Mouse (Mus musculus): ENCODE data around the gene Rai14.

Rai14 gene

GRCm38 (mm10) chr15:10645101-10645500 is 69.3 kb downstream of the Rai14 start:
- no peak for DNase-seq

DNA sequence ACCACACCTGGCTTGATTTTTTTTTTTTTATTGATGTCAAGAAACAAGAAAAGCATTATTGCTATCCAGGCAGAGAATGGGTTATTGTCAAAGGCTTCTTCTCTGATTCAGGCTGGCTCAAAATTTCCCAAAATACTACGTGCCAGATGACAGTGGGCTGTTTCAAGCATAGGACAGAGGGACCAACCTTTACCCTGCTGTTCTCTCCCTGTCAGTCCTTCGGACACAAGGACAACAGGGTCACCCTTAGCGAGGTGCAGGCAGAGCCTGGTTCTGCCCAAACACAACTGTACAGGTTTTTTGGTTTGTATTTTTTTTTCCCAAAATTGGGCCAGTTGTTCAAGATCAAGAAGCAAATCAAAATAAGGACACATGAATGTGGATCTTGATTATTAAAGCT is 70.6 kb downstream of the Rai14 start:
- DNase-seq: no peak

DNA sequence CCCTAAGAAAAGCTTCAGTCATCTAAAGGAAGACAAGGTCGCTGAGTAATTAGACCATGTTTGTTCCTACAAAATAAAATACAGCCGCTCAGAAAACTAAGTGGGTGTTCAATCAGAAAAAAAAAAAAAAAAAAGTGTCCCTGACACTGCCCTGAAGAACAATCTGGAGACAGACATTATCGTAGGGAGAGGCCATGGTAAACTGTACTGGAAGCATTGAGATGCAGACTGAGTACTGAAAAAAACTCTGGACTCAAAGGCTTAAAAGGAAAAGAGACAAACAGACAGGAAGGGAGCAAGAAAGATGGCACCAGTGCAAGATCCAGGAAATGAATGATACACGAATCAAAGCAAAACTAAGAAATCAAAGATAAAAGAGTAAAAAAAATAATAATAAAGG is 71.2 kb downstream of the Rai14 start:
- no peak for DNase-seq

DNA sequence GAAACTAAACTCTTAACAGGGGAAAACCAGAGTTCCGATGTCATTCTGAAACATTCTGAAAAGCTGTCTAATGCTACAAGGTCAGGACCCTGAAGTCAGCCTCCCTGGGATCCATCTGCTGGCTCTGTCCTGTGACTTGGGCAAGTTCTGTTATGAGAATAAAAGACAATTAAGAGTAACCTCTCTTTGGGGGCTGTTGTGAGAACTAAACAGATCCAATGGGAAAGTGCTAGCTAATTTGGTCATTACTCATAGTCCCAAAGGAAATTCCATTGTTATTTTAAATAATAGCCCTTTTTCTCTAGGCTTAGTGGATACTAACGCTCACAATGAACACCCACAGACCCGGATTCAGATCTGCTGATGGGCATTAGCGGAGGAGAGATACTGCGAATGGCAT is 72.0 kb downstream of the Rai14 start:
- no peak for DNase-seq

GRCm38 (mm10) chr15:10640721-10641120 is 73.7 kb downstream of the Rai14 start:
- no peak for DNase-seq

DNA sequence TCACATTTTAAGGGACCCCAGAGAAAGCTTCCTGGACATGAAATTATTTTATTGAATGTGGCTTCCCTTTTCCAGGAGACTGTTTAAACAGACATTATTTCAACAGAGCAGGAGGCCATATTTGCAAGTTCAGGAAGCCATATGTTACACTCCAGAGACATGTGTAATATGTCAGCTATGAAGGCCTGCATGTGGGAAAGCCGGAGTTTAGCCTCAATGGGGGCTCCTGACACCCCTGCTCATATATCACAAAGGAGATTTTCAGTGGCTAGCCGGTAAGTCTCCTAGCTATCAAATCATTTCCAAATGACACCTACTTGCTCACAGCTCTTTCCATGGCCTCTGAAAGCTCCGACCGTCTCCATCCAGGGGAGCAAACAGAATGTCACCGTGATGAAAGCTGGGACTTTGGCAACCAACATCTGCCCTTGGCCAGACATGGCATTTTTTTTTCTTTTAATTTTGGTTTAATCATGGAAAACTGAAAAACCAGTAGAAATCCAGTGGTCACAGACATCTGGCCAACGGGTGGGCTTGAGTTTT is 77.1 kb downstream of the Rai14 start:
- no peak for DNase-seq

GRCm38 (mm10) chr15:10636844-10637243 is 77.6 kb downstream of the Rai14 start:
- DNase-seq: no peak

DNA sequence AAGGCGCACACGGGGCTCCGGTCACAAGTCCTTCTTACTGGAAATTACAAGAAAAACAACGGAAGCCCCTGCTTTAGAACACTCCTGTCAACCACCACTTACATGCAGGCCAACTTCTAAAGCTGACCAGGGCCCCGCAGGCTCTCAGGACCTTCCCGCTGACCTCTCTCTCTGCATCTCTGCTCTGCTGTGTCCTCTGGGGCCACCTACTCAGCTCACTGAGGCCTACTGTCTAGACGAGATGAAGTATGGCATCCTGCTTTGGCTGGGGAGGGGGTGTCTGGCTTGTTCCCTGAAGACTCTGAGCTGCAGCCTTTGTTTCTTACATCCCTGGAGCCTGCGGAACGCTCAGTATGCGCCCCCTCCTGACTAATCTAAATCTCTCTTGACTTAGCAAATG is 79.3 kb downstream of the Rai14 start:
- no peak for DNase-seq

GRCm38 (mm10) chr15:10634176-10634575 is 80.2 kb downstream of the Rai14 start:
- no peak for DNase-seq

DNA sequence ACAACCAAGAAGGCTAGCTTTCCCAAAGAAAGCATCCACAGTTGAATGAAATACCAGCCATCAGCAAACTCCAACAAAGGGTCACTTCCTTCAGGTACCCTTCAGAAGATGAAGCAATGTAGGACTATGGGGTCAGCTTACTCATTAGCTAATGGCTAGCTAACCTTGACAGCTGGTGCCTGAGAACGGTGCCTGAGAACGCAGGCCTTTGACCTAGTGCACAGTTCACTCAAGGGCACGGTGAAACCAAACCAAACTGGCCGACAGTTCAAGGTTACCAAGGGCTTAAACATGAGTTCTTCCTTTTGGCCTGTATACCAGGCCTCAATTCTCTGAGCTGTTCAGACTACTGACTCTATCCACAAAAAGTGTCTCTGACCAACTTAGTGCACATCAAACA is 81.0 kb downstream of the Rai14 start:
- DNase-seq: no peak

GRCm38 (mm10) chr15:10632581-10632980 is 81.8 kb downstream of the Rai14 start:
- no peak for DNase-seq

DNA sequence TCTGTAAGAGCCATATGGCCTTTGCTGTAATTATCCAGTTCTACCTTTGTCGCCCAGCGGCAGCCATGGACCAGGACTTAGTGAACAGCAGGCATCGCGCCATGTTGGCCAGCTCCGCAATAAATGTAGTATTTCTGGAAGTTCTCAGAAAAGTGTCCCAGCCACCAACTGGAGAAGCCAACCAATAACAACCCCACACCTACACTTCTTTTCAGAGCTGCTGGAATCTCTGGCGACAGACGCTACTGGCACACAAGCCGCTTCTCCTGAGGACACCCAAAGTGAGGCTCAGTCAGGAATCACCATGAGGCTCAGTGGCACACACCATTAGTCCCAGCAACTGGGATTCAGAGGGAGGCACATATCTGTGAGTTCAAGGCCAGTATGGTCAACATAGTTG is 82.4 kb downstream of the Rai14 start:
- DNase-seq: no peak

DNA sequence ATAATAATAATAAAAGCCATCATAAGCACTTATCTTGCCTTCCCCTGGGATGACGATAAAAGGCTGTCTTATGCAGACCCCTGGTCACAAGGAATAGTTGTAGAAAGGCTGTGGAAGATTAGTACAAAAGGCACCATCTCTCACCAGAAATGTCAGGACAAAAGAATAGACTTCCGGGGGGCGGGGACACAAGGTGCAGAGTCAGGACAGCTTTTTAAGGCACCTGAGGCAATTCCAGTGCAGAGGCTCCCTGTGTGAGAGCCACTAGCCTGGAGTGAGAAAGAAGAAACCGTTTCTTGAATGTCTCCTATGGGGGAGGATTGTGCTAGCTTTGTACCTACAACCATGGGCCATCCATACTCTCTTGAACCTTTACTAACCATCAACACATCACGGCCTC is 82.9 kb downstream of the Rai14 start:
- no peak for DNase-seq

DNA sequence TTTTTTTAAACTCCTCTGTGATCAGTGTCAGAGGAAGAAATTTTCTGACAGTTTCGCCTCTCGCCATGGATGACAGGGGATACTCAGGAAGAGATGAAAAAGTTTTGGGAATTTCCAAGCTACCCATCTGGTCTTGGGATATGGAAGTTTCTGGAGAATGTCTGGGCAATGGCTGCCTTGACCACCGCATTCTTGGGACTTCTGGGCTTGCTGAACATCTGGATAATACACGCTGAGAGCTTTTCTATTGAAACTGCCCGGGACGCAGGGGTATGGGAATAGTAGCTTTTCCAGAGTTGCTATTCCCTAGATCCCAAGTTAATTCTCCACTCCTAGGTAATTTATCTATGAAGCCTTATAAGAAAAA is 85.5 kb downstream of the Rai14 start:
- DNase-seq: no peak

- DNase-seq: no peak
These were observed 86.1 kb downstream of the Rai14 start for GRCm38 (mm10) chr15:10628131-10628979.

DNA sequence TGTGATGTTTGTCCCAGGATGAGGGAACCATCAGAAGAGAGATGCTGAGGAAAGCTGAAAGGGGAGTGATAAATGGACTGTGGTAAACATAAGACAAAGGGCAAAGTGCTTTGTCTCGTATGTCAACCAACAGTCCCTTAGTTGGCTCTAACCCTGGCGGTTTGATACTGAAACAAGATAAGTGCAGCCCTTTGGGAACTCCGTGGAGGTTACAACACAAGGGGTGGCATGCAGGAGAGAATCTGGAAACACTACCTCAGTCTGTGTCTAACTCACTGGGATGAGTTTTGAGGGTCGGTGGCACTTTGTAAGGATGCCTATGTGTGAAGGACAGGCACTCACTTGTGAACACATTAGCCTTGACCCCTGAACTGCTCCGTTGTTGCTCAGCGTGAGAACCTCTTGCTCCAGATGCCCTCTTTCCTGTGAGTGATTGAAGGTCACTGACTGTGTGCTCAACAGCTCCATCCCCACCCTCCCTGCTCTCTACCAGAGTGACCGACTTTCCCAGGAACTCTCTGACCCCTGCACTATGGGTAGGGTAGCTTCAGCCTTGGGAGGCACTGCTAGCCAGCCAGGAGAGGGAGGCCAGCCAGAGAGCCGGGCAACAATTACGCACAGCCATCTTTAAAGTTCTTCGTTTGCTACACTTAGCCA is 90.7 kb downstream of the Rai14 start:
- DNase-seq: no peak

DNA sequence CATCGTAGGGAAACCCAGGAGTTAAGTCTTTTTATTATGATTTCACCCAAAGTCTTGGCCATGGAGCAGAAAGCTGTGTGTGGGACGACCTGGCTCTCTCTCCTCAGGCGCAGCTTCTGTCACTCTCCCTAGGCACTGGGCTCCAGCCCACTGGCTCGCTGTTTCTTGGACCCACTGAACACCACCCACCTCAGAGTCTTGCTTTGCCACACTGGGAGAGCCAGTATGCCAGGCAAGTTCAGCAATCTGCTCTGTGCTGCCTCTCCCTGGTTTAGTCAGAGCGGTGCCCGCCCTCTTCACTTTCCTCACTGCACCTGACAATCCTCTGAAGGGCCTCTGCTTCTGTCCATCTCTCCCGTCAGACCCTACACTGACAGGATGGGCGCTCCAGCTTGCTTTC is 93.2 kb downstream of the Rai14 start:
- peak; percentile 53 for DNase-seq

DNA sequence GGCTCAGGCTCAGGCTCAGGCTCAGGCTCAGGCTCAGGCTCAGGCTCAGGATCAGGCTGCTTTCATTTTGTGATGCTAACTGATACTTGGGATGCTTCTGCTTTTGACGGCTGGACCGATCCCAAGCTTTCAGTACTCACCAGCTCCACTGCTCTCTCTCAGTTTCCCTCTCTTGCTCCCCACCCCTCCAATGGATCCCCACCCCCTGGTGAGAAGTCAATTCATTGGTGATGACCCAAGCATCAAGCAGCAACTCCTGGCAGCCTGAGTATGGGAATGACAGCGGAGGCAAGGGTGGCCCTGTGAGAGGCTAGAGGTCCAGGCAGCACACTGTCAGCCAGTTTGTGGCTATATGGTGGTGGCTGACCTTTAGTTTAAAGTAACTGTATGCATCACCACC is 94.7 kb downstream of the Rai14 start:
- no peak for DNase-seq

DNA sequence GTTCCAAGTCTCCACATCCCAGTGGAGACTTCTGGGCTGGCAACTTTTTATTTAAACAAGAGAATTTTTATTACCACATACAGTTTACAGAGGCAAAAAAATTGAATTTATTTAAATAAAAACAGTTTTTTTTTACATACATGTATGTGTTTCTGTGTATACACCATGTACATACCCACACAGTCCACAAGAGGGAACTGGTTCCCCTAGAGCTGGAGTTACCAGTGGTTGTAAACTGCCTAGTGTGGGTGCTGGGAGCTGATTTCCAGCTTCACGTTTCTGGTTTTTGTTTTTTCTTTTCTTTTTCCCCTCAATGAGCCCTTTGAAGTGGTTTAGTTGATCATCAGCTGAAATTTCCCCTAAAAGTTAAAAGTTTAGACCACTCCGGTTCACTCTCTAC is 96.1 kb downstream of the Rai14 start:
- no peak for DNase-seq

DNA sequence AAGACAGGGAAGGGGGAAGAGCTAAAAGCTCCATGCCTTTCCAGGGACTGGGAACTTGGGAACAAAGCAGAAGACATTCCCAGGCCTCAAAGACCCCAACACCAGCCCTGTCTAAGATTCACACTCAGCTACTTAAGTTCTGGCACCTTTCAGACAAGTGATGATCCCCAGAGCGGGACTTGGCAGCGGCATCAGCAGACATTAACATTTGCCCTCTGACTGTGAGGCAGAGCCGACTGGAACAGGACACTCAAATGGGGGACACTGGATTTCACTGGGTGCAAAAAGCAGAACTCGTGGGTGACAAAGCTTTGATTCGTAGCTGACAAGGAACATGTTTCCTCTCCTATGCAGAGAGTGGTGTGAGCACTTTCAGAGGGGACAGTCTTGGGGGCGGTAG is 98.4 kb downstream of the Rai14 start:
- DNase-seq: no peak

- no peak for DNase-seq
These were observed 103.4 kb downstream of the Rai14 start for GRCm38 (mm10) chr15:10611040-10611439.

DNA sequence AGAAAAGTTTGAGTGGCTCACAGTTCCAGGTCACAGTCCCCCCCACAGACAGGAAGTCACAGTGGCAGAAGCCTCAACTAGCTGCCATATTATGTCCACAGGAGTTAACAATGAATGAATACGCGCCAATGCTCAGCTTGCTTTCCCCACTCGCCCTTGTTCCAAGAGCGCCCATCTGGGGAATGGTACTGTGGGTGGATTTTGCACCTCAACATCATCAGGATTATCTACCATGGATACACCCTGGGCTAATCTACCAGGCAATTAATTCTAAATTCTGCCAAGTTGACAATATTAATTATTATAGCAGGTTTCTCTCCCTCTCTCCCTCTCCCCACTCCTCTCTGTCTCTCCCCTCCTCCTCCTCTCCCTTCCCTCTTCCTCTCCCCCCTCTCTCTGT is 105.3 kb downstream of the Rai14 start:
- DNase-seq: peak; percentile 54

- DNase-seq: no peak
These were observed 105.8 kb downstream of the Rai14 start for GRCm38 (mm10) chr15:10608508-10609098.

GRCm38 (mm10) chr15:10599413-10599812 is 115.0 kb downstream of the Rai14 start:
- no peak for DNase-seq
